Mouse (Mus musculus) right cerebral cortex, postnatal 14 days (tissue): Measurements from ENCODE around the gene Mfap3.
"Not testable (repeated sequence)": the region's sequence is repeated elsewhere in the genome, so short reads cannot be mapped to it uniquely, and the experiment has no call there.

Experiments used
- DNase-seq: peaks from one replicate; pipeline ENCODE4 v3.0.0; 2022

The Mfap3 gene

GRCm38 (mm10) chr11:57531300-57531950 lies 13.0 kb downstream of the Mfap3 start:
- no peak for DNase-seq

- DNase-seq: no peak
These were observed 13.8 kb downstream of the Mfap3 start for GRCm38 (mm10) chr11:57532306-57532705.

GRCm38 (mm10) chr11:57535912-57536311 lies 17.4 kb downstream of the Mfap3 start:
- DNase-seq: no peak

GRCm38 (mm10) chr11:57539841-57540418 lies 21.5 kb downstream of the Mfap3 start:
- DNase-seq: no peak

- no peak for DNase-seq
These were observed 22.2 kb downstream of the Mfap3 start for GRCm38 (mm10) chr11:57540681-57541080.

- peak; percentile 81 for DNase-seq
These were observed 30.4 kb downstream of the Mfap3 start for GRCm38 (mm10) chr11:57548618-57549550.

GRCm38 (mm10) chr11:57550230-57550629 lies 31.8 kb downstream of the Mfap3 start:
- peak; percentile 15 for DNase-seq

GRCm38 (mm10) chr11:57551016-57551415 lies 32.6 kb downstream of the Mfap3 start:
- no peak for DNase-seq

GRCm38 (mm10) chr11:57553015-57553780 lies 34.7 kb downstream of the Mfap3 start:
- DNase-seq: no peak

- DNase-seq: not testable (repeated sequence)
These were observed 39.5 kb downstream of the Mfap3 start for GRCm38 (mm10) chr11:57557936-57558335.

GRCm38 (mm10) chr11:57564564-57564963 lies 46.1 kb downstream of the Mfap3 start:
- DNase-seq: no peak

- DNase-seq: no peak
These were observed 47.9 kb downstream of the Mfap3 start for GRCm38 (mm10) chr11:57566091-57567035.

GRCm38 (mm10) chr11:57568950-57569490 lies 50.6 kb downstream of the Mfap3 start:
- DNase-seq: no peak

- DNase-seq: no peak
These were observed 52.6 kb downstream of the Mfap3 start for GRCm38 (mm10) chr11:57571035-57571434.

GRCm38 (mm10) chr11:57573686-57574274 lies 55.3 kb downstream of the Mfap3 start:
- DNase-seq: no peak

GRCm38 (mm10) chr11:57576871-57577515 lies 58.5 kb downstream of the Mfap3 start:
- DNase-seq: peak; percentile 47

GRCm38 (mm10) chr11:57582818-57583635 lies 64.6 kb downstream of the Mfap3 start:
- DNase-seq: peak; percentile 17
